Mouse (Mus musculus): ENCODE results near the gene Hif3a.

The Hif3a gene

GRCm38 (mm10) chr7:16992451-16992807, 69.8 kb downstream of the Hif3a start, which contains the start of gene Ccdc8:
Gene Ccdc8, plus strand, starts transcription at chr7:16992708.
- DNase-seq (ENCODE audit: low read depth, low spot score) = no peak

GRCm38 (mm10) chr7:16991681-16992450, 70.4 kb downstream of the Hif3a start:
- no peak for DNase-seq (ENCODE audit: low read depth, low spot score)

DNA sequence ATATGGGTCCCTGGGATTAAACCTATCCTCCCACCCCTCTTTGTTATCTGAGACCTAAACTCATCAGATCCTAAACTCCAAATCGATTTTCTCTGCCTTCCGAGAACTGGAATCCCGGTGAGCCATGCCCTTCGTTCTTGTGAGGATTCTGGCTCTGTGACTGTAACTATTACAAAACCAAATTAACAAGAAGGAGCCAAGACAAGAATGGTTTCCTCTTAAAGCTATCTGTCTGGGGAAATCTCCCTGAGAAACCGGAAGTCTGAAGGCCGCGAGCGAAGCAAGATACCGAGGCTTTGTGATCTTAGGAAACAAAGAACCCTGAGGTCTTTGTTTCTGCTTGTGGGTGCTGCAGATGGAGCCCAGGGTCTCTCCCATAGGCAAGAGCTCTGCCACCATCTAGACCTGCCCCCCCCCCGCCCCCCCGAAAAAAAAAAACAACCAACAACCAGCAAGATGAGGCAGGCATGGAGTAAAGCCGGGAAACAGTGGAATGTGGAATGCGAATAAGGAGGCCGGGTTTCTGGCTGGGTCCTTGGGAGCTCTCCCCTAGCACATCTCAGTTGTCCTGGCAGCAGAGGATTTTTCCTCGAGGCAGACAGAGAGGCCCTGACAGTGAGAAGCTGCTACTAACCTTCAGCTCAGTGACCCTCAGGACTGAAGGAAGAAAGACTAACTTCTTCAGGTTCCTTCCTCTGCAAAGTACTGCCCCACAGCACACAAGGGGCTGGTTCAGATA, 72.1 kb downstream of the Hif3a start:
- DNase-seq (ENCODE audit: low read depth, low spot score) = no peak

DNA sequence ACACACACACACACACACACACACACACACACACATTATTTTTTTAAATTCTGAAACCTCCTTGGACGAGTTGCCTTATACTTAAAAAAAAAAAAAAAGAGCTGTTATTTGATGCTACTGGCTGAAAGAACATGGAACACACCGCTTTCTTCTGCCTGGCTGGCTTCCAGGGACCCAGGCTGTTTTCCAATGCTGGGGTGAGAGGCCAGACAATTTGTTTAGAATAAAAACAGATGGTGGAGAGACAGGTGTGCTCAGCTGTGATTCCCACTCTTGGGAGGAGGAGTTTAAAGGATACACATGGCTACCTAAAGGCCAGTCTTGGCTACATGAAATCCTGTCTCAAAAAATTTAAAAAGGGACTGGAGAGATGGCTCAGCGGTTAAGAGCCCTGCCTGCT, 73.8 kb downstream of the Hif3a start:
- DNase-seq (ENCODE audit: low read depth, low spot score) = no peak

DNA sequence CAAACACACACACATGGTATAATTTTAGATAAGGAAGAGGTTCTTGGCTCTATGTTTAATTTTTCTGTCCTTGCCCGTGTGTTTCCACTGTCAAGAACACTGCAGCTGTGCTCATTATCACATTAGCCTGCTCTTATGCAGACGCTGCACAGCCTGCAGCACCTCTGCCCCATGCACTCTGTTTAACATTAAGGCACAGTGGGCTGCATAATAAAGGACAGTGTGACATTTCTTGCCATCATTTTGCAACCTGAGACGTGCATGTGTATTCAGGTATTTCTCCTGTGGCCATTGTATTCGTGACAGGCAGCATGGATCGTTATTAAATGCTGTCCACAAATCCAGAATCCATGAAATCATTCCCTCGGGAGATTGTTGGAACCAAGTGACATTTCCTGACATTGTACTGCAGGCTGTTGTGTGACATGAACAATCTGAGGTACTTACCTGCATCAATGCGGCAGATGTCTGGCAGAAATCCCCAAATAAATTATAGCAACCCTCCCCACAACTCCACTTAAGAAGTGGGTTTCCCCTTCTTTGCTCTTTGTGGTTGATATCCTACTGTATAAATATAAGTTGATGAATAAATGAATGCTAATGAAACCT, 74.6 kb downstream of the Hif3a start:
- no peak for DNase-seq (ENCODE audit: low read depth, low spot score)

GRCm38 (mm10) chr7:16982859-16983568, 79.2 kb downstream of the Hif3a start, which contains the start of gene Gm42372:
Gene Gm42372, plus strand, starts transcription at chr7:16983086.
- no peak for DNase-seq (ENCODE audit: low read depth, low spot score)

Data from brain, embryonic 18.5 days (tissue).